In the genomic region with DNA sequence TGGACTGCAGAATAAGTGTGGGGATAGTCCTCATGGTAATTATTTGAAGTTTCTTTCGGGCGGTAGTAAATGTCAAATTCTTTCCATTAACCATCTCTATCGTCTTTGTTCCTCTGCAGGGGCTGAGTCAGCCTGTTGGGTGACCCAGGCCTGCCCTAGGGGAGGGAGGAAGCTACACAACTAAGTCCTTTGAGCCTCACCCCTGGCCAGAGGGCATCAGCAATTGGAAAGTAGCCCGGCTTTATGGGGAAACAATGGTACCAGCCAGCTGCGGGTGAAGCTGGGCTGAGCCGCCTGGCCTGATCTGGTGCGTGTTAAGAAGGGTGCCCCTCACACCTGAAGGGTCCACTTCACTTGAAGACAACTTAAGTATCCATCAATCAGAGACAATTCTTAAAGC, we compare ENCODE assay signal across 8 mouse cellular contexts. TPM values are rescaled to one million over a fixed set of nuclear protein-coding genes. Genes with fewer than 3 reads are reported as not detected.
DNase-seq lines count a peak whose midpoint lies in the region; ATAC-seq lines count a peak whose summit lies in the region.

No protein-coding gene starts in this region.

- intact Hi-C loops in left cerebral cortex, postnatal 36 days (cut with DNase I) = no loop called here

- ATAC-seq in frontal cortex, adult (ENCODE audit: low TSS enrichment) = peak; percentile 62; the same call in 1 of the 2 replicates

- no peak for DNase-seq in frontal cortex, postnatal 14 days (ENCODE audit: low spot score in 2 of 2)
- peak; percentile 59 for DNase-seq in left cerebral cortex, adult 11 months (ENCODE audit: low spot score)
- DNase-seq in left cerebral cortex, postnatal 36 days (ENCODE audit: low spot score in 2 of 2) = no peak
- DNase-seq in adrenal gland, postnatal 14 days = peak; percentile 32
- peak; percentile 53 for DNase-seq in kidney, postnatal 10 days
- DNase-seq in thymus, postnatal 36 days = no peak
- no peak for DNase-seq in urinary bladder, adult 18-20 months (ENCODE audit: low spot score in 2 of 2)

RNA-seq across cellular contexts. Expression of gene Ahcy, which starts 25.1 kb away (rescaled TPM):
- total RNA-seq in left cerebral cortex, postnatal 36 days (2021) = 10 to 100 TPM; 12.2 to 14.1 TPM
- total RNA-seq in adrenal gland, postnatal 14 days (2021) = 60.2 and 130 TPM in 2 replicates

RNA-seq across cellular contexts. Expression of gene Itch, which starts 33.9 kb away (rescaled TPM):
- total RNA-seq in left cerebral cortex, postnatal 36 days (2021) = 10 to 100 TPM; 48.8 to 55.2 TPM
- 49.8 and 51.3 TPM in 2 replicates for total RNA-seq in adrenal gland, postnatal 14 days (2021)

Comparison
In these comparisons a context has a peak if more than half of its experiments do, and no peak if none do; other contexts are left out.
1. DNase-seq: peak in left cerebral cortex, adult 11 months (single experiment), adrenal gland, postnatal 14 days (single experiment) and kidney, postnatal 10 days (single experiment); none in frontal cortex, postnatal 14 days (0 of 2), left cerebral cortex, postnatal 36 days (0 of 2), thymus, postnatal 36 days (0 of 2) and urinary bladder, adult 18-20 months (0 of 2).